20 mouse cellular contexts compared by ENCODE assay signal in genomic region chr6:23573750-23574149, GRCm38 (mm10).
DNase-seq lines count a peak whose midpoint lies in the region.
"Had no signal": no experiment of that assay in that cellular context is flagged by ENCODE, and none has a peak within 500 bp of the region (broad histone marks: within the 10 kb centered on the region; RNA-seq: fewer than 3 reads in every experiment).

No protein-coding gene starts in this region.

- H3K27me3 ChIP-seq in heart, embryonic 10.5 days (ENCODE audit: insufficient read depth, poor library complexity, severe bottlenecking): no peaks in the 10 kb centered on the region
- H3K27me3 ChIP-seq in hindbrain, embryonic 10.5 days (ENCODE audit: insufficient read depth, poor library complexity, severe bottlenecking): no peaks in the 10 kb centered on the region
- H3K27me3 ChIP-seq: CH12.LX; forebrain, embryonic 13.5 days; Patski had no signal

- no peaks in the 10 kb centered on the region for H3K9me3 ChIP-seq in heart, embryonic 10.5 days
- no peaks in the 10 kb centered on the region for H3K9me3 ChIP-seq in hindbrain, embryonic 10.5 days
- H3K9me3 ChIP-seq: forebrain, embryonic 10.5 days; forebrain, embryonic 13.5 days; G1E had no signal

- H3K27ac ChIP-seq in heart, embryonic 10.5 days: no peak overlapping the region
- no peak overlapping the region for H3K27ac ChIP-seq in hindbrain, embryonic 10.5 days
- H3K27ac ChIP-seq: forebrain, embryonic 10.5 days; forebrain, embryonic 13.5 days; heart, adult 2 months; hindbrain, embryonic 14.5 days; hindbrain, postnatal 0 days had no signal

- H3K4me3 ChIP-seq in heart, embryonic 10.5 days: no peak overlapping the region
- H3K4me3 ChIP-seq in hindbrain, embryonic 10.5 days: no peak overlapping the region
- H3K4me3 ChIP-seq: forebrain, embryonic 10.5 days; forebrain, embryonic 13.5 days; heart, adult 2 months had no signal

- 76% methylated on average over 4 of the region's 4 CpGs for WGBS in heart, embryonic 10.5 days
- WGBS in hindbrain, embryonic 10.5 days: 89% methylated on average over 4 of the region's 4 CpGs

- no peaks in the 10 kb centered on the region for H3K36me3 ChIP-seq in heart, embryonic 10.5 days
- H3K36me3 ChIP-seq in hindbrain, embryonic 10.5 days: no peaks in the 10 kb centered on the region
- H3K36me3 ChIP-seq: forebrain, embryonic 10.5 days; G1E had no signal

- DNase-seq in cerebellum, adult 18-20 months: peak; percentile 48 to 54
- no peak for DNase-seq in cerebellum, adult 11 months
- DNase-seq in heart, adult 11 months: peak; percentile 46
- DNase-seq in heart, embryonic 10.5 days (ENCODE audit: low spot score): no peak
- peak; percentile 56 for DNase-seq in cerebellum, adult 9-11 months
- no peak for DNase-seq in hindbrain, embryonic 10.5 days (ENCODE audit: low spot score)
- DNase-seq in right cerebral cortex, postnatal 10 days (ENCODE audit: low spot score in 2 of 2): no peak
- DNase-seq: adrenal gland, postnatal 10 days; adrenal gland, postnatal 36 days; B cell, adult 2 months; gastrocnemius, postnatal 25 days; heart, adult 2 months; kidney, adult 2 months had no signal

- no peaks in the 10 kb centered on the region for H3K4me1 ChIP-seq in heart, embryonic 10.5 days
- peaks cover 9% of the 10 kb centered on the region; the same call in 1 of the 2 replicates for H3K4me1 ChIP-seq in hindbrain, embryonic 10.5 days (replicated peaks)
- H3K4me1 ChIP-seq: forebrain, embryonic 13.5 days had no signal

Comparison
In these comparisons a context has a peak if more than half of its experiments do, and no peak if none do; other contexts are left out.
1. DNase-seq: peak in cerebellum, adult 18-20 months (2 of 2), heart, adult 11 months (single experiment) and cerebellum, adult 9-11 months (single experiment); none in cerebellum, adult 11 months (single experiment), heart, embryonic 10.5 days (single experiment), hindbrain, embryonic 10.5 days (single experiment) and right cerebral cortex, postnatal 10 days (0 of 2).